Mouse (Mus musculus) liver, embryonic 16.5 days (tissue): ENCODE data around the gene Gon4l. TPM values are rescaled to one million over a fixed set of nuclear protein-coding genes. Genes with fewer than 3 reads are reported as not detected.
"Not testable (repeated sequence)": the region's sequence is repeated elsewhere in the genome, so short reads cannot be mapped to it uniquely, and the experiment has no call there.

Source experiments
- ATAC-seq: fragments of 200-750 bp; cut with Nextera tagmentation; 2 replicates; pipeline ENCODE4 v1.8.0; 2017; ENCODE audit warnings: low read depth, mild to moderate bottlenecking, moderate number of reproducible peaks, moderate library complexity
- H3K27ac ChIP-seq: fragments of 300-500 bp; sonication (generic); 2 replicates; pipeline ENCODE4 v1.5.1; 2014; ENCODE audit warnings: mild to moderate bottlenecking, low read length
- H3K27me3 ChIP-seq: fragments of 300-500 bp; sonication (generic); 2 replicates; pipeline ENCODE4 v1.6.1; 2014; ENCODE audit warnings: low read depth, low read length, mixed read lengths; ENCODE audit not compliant: control insufficient read depth, insufficient read depth
- H3K36me3 ChIP-seq: fragments of 300-500 bp; sonication (generic); 2 replicates; pipeline ENCODE4 v1.6.1; 2014; ENCODE audit warnings: mild to moderate bottlenecking; ENCODE audit not compliant: control insufficient read depth, insufficient read depth
- H3K4me1 ChIP-seq: fragments of 300-500 bp; sonication (generic); 2 replicates; pipeline ENCODE4 v1.6.1; 2014; ENCODE audit warnings: low read depth, low read length, mixed read lengths; ENCODE audit not compliant: control insufficient read depth
- H3K4me2 ChIP-seq: fragments of 300-500 bp; sonication (generic); 2 replicates; pipeline ENCODE4 v1.6.1; 2014; ENCODE audit warnings: low read depth, low read length, mixed read lengths
- H3K4me3 ChIP-seq: fragments of 300-500 bp; sonication (generic); 2 replicates; pipeline ENCODE4 v1.5.1; 2014; ENCODE audit warnings: low read depth, mild to moderate bottlenecking, low read length
- H3K9ac ChIP-seq: fragments of 300-500 bp; sonication (generic); 2 replicates; pipeline ENCODE4 v1.6.1; 2014; ENCODE audit warnings: low read depth, low read length
- H3K9me3 ChIP-seq: fragments of 300-500 bp; sonication (generic); replicated peaks from 2 replicates; pipeline ENCODE4 v1.6.1; 2016; ENCODE audit warnings: low read length; ENCODE audit not compliant: control insufficient read depth
- WGBS: fragments of 180-500 bp; shearing (Covaris S2); extraction: QIAGEN DNeasy Blood & Tissue Kit; methylation state at CpG from one replicate; pipeline ENCODE4 v1.1.7; 2014; ENCODE audit not compliant: insufficient replicate concordance; 5-methylcytosine and 5-hydroxymethylcytosine counted together
- polyA plus RNA-seq: library from polyadenylated mRNA; unstranded; fragments of >200 nt; fragmentation: Nextera tagmentation; extraction: Ambion mirVana; gene quantifications from 2 replicates; pipeline ENCODE4 v1.2.1, GENCODE M21; 2015

The Gon4l gene
- polyA plus RNA-seq, 1 experiment from 2014 or later = 3.3 TPM

DNA sequence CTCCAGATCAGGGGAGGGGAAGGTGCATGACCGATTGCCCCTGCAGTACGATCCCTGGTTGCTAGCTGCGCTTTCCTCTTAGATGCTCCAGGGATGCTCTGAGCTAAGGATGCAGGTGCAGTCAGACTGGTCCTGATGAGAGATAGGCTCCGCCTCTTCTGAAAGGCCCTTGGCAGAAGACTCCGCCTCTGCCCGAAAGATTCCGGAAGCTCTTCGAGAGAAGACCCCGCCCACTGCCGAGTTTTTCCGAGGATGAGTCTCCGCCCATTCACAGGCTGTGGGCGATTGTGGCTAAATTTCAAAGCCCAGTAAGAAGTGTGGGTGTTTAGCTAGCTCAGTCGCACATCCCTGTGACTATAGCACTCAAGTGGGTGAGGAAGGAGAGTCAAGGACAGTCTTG is 2.6 kb upstream of the Gon4l start:
- H3K27ac ChIP-seq, H3K4me2 ChIP-seq, H3K4me3 ChIP-seq, H3K27me3 ChIP-seq, H3K36me3 ChIP-seq, H3K9ac ChIP-seq, H3K4me1 ChIP-seq, H3K9me3 ChIP-seq: not testable (repeated sequence)
- ATAC-seq = peak; percentile 61
- WGBS = under 1% methylated on average over 14 of the region's 14 CpGs

DNA sequence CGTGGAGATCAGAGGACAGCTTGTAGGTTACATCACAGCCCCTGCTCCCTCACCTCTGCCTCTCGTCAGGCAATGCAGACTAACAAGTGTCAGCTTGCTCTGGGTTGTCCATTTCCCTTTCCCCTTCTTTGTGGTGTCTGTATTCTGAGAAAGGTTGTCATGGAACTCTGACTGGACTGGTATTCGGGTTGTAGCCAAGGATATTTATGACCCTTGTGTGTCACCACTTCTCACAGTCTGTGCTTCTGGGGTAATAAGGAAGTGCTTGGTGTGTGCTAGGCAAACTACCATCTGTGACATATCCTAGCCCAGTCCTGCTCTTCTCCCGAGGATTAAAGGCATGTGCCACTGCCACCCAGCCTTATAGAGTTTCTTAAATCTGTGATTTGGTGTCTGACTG is 14.1 kb downstream of the Gon4l start:
- Histone ChIP-seq H3K9ac (no peak overlapping the region), H3K4me3 (no peak overlapping the region), H3K27me3 (no peaks in the 10 kb centered on the region), H3K27ac (no peak overlapping the region), H3K9me3 (no peaks in the 10 kb centered on the region), H3K4me2 (no peak overlapping the region), H3K36me3 (peaks cover 5% of the 10 kb centered on the region), H3K4me1 (no peaks in the 10 kb centered on the region)
- WGBS = 60% methylated on average over 4 of the region's 4 CpGs
- ATAC-seq = no peak

DNA sequence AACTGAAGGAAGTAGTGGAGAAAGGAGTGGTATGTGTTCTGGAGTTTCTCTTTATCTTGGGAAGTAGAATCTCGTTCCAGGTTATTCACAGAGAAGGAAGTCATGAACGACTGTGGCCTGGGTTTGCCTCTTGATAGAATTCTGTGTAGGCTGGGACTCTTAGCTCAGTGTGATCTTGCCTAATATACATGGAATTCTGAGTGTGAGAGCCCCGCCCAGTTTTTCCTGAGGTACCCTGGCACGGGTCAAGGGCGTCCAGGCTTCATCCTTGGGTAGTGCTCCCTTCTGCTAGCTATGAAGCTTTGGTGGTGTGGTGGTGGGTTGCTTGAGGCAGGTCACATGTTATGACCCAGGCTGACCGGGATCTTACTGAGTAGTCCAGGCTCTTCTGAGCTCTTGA is 20.8 kb downstream of the Gon4l start:
- H3K27me3 ChIP-seq = no peaks in the 10 kb centered on the region
- H3K4me1 ChIP-seq = no peaks in the 10 kb centered on the region
- 73% methylated on average over 6 of the region's 6 CpGs for WGBS
- no peaks in the 10 kb centered on the region for H3K9me3 ChIP-seq
- no peak overlapping the region for H3K9ac ChIP-seq
- peaks cover 41% of the 10 kb centered on the region for H3K36me3 ChIP-seq
- no peak overlapping the region for H3K27ac ChIP-seq
- H3K4me2 ChIP-seq = no peak overlapping the region
- ATAC-seq = no peak
- no peak overlapping the region for H3K4me3 ChIP-seq

- Histone ChIP-seq H3K4me3 (no peak overlapping the region), H3K4me2 (no peak overlapping the region), H3K9me3 (no peaks in the 10 kb centered on the region), H3K9ac (no peak overlapping the region), H3K27me3 (no peaks in the 10 kb centered on the region), H3K4me1 (no peaks in the 10 kb centered on the region), H3K36me3 (peaks cover 39% of the 10 kb centered on the region), H3K27ac (no peak overlapping the region)
- WGBS = 82% methylated on average over 3 of the region's 3 CpGs
- ATAC-seq = no peak
Observed at GRCm38 (mm10) chr3:88862129-88862528, 27.1 kb downstream of the Gon4l start.

DNA sequence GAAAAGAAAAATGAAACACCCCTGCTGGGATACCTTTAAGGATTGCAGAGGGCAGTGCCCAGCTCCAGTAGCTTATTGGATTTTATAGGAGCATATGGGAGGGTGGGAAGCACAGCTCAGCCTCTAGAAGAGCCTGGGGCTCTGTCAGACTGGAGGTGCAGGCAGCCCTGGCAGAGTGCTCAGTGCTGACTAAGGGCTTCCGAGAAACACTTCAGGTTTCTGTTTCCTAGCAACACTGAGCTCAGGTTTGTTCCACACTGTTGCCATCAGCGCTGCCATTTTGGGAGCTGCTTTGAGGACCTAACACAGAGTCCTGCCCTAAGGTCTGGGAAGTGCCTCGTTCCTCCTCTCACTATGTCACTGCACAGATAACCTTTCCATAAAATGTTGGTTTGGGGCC is 31.7 kb downstream of the Gon4l start:
- WGBS = no CpG with 5 or more reads among the region's 3 CpGs
- not testable (repeated sequence) for H3K4me3 ChIP-seq, H3K27ac ChIP-seq, H3K4me1 ChIP-seq, ATAC-seq, H3K27me3 ChIP-seq, H3K9ac ChIP-seq, H3K9me3 ChIP-seq, H3K4me2 ChIP-seq
- H3K36me3 ChIP-seq = peaks cover 18% of the 10 kb centered on the region

- H3K4me1 ChIP-seq, H3K27ac ChIP-seq, H3K27me3 ChIP-seq, H3K4me3 ChIP-seq, H3K4me2 ChIP-seq, H3K9ac ChIP-seq, H3K9me3 ChIP-seq, ATAC-seq: not testable (repeated sequence)
- no CpG with 5 or more reads among the region's 8 CpGs for WGBS
- peaks cover 16% of the 10 kb centered on the region for H3K36me3 ChIP-seq
Observed at GRCm38 (mm10) chr3:88867177-88867576, 32.1 kb downstream of the Gon4l start.

DNA sequence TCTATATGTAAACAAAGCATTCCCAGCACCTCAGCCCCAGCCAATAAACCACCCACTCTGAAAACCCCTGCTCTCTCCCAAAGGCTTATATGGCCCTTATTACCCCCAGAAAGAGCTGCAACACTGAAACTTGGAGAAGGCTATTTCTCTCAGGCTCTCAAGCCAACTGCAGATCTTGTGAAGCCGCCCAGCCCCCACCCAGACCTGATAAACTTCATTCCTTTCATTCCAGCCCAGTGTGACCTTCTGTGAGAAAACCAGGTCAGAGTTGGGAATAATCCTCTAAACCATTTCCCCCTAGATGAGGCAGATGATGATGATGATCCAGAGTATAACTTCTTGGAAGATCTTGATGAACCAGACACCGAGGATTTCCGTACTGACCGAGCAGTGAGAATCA is 33.4 kb downstream of the Gon4l start:
- not testable (repeated sequence) for H3K27ac ChIP-seq, H3K4me2 ChIP-seq, H3K9ac ChIP-seq, H3K4me3 ChIP-seq, ATAC-seq, H3K9me3 ChIP-seq, H3K4me1 ChIP-seq, H3K27me3 ChIP-seq
- peaks cover 11% of the 10 kb centered on the region for H3K36me3 ChIP-seq
- no CpG with 5 or more reads among the region's 4 CpGs for WGBS

DNA sequence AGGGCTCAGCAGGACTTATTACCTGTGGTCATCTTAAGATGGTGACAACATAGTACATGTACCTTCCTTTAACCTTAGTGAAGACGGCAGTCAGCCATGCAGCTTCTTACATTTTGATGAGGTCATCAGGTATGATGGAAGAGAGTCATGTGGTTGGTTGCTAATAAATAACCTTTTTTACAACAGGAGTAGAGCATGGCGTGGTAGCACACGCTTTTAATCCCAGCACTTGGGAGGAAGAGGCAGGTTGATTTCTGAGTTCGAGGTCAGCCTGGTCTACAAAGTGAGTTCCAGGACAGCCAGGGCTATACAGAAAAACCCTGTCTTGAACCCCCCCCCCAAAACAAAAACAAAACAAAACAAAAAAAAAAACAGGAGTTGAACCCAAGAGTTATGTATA is 47.5 kb downstream of the Gon4l start:
- not testable (repeated sequence) for H3K36me3 ChIP-seq, H3K27ac ChIP-seq, H3K4me3 ChIP-seq, H3K9ac ChIP-seq, H3K4me1 ChIP-seq, ATAC-seq, H3K4me2 ChIP-seq, H3K9me3 ChIP-seq, H3K27me3 ChIP-seq
- 89% methylated on average over 4 of the region's 4 CpGs for WGBS

GRCm38 (mm10) chr3:88893011-88893410 is 58.0 kb downstream of the Gon4l start:
- not testable (repeated sequence) for H3K4me1 ChIP-seq, H3K4me2 ChIP-seq, H3K27me3 ChIP-seq, ATAC-seq, H3K9ac ChIP-seq, H3K9me3 ChIP-seq, H3K27ac ChIP-seq, H3K36me3 ChIP-seq, H3K4me3 ChIP-seq
- WGBS = 81% methylated on average over 7 of the region's 7 CpGs

DNA sequence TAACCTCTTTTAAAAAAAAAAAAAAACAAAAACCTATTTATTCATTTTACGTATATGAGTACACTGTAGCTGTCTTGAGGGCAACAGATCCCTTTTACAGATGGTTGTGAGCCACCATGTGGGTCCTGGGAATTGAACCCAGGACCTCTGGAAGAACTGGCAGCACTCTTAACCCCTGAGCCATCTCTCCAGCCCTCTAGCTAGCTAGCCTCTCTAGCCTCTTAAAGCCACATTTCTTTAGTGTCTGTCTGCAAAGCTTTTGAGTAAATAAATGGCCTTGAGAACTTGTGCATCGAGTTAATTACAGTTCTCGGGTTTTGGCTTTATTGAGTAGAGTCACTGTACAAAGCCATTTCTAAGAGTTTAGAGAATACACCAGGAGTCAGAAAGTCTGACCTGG is 69.8 kb downstream of the Gon4l start:
- 73% methylated on average over 3 of the region's 3 CpGs for WGBS
- Histone ChIP-seq H3K36me3 (peaks cover 15% of the 10 kb centered on the region), H3K9ac (no peak overlapping the region), H3K27ac (no peak overlapping the region), H3K27me3 (no peaks in the 10 kb centered on the region), H3K4me3 (no peak overlapping the region), H3K4me2 (no peak overlapping the region), H3K4me1 (no peaks in the 10 kb centered on the region), H3K9me3 (no peaks in the 10 kb centered on the region)
- ATAC-seq = no peak
